Mouse (Mus musculus): Measurements from ENCODE around the gene Golt1a. TPM values are rescaled to one million over a fixed set of nuclear protein-coding genes. Genes with fewer than 3 reads are reported as not detected.

Gene Golt1a
- polyA plus RNA-seq, 1 experiment from 2014 or later, result not detected

Other genes starting within 250 kb of the Golt1a start
- 41.5 and 42.1 TPM in 2 replicates for gene Ppp1r15b, start 178.7 kb upstream of the Golt1a start, polyA plus RNA-seq (2014; fragmentation: Nextera tagmentation; extraction: Ambion mirVana)
- gene Plekha6, start 145.6 kb upstream of the Golt1a start, polyA plus RNA-seq (2014; fragmentation: Nextera tagmentation; extraction: Ambion mirVana), result 2.0 and 2.8 TPM in 2 replicates
- gene Kiss1, start 12.1 kb downstream of the Golt1a start, polyA plus RNA-seq (2014; fragmentation: Nextera tagmentation; extraction: Ambion mirVana), result not detected in 2 replicates
- gene Ren1, start 40.7 kb downstream of the Golt1a start, polyA plus RNA-seq (2014; fragmentation: Nextera tagmentation; extraction: Ambion mirVana), result not detected in 2 replicates
- 1.5 and 2.8 TPM in 2 replicates for gene Etnk2, start 53.8 kb downstream of the Golt1a start, polyA plus RNA-seq (2014; fragmentation: Nextera tagmentation; extraction: Ambion mirVana)
- gene Sox13, start 114.6 kb downstream of the Golt1a start, polyA plus RNA-seq (2014; fragmentation: Nextera tagmentation; extraction: Ambion mirVana), result 5.7 and 6.4 TPM in 2 replicates